Mouse (Mus musculus) layer of hippocampus, adult 6 months (tissue): ENCODE data around the gene Mtcl1. TPM values are rescaled to one million over a fixed set of nuclear protein-coding genes. Genes with fewer than 3 reads are reported as not detected.

Source experiments
- long read RNA-seq, 2 experiments: library from polyadenylated mRNA; unstranded; transcript quantifications; one replicate each; pipeline ENCODE4 v2.0.0; 2019 to 2020
- polyA plus RNA-seq: library from polyadenylated mRNA; unstranded; fragments of <200 nt; fragmentation: Nextera tagmentation; gene quantifications from 2 replicates; pipeline ENCODE4 v1.2.3, GENCODE M21; 2021

Mtcl1 gene
- polyA plus RNA-seq: 3.7 and 4.0 TPM in 2 replicates
- long read RNA-seq, experiment 1, partial matches to known transcripts: 10 of 10 reads
- long read RNA-seq, experiment 1, other reads (novel, unspliced or antisense): 0 of 10 reads
- long read RNA-seq, experiment 2, partial matches to known transcripts: 24 of 30 reads
- long read RNA-seq, experiment 2, other reads (novel, unspliced or antisense): 6 of 30 reads

DNA sequence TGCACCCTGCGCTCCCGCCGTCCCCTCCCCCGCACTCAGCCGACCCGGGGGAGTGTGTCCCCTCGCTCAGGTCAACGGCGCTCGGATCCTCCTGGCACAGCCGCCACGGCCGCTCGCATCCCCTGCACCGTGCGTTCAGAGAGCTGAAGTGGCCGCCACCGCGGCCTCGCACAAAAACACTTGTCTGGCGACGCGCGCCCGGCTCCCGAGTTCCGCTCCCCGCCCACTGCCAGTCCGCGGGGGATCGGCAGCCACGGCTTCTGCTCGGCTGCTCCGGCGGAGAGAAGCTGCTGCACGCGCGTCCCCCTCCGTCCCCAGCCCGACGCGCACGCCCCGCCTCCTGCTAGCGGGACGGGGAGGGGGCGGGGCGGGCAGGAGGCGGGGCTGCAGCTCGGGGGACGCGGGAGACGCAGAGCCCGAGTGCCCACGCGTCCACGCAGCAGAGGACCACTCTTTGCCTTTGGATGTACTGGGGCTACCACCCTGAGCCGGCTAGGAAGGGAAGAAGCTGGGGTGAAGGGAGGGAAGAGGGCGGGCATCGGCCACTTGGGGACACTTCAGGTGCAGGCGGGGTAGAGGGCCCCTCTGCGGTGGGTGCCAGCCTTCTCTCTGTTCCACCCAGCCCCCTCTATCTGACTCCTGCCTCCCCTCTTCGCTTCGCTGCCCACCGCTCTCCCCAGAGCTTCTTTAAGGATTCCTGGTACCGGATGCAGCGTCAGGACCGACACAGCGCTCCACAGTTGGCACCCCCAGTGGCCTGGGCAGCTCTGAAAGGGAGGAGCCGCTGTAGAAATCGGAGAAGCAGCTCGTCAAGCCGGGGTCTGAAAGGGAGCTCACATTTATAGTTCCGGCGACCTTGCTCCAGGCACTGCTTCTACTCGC, at the start of gene Mtcl1:
Gene Mtcl1, minus strand, starts transcription at position 291 of the 882 bp plus-strand sequence.

Other genes starting within 250 kb of the Mtcl1 start
- 17.6 and 24.7 TPM in 2 replicates for gene Rab12, start 70.0 kb upstream of the Mtcl1 start, polyA plus RNA-seq
- gene Themis3, start 144.9 kb upstream of the Mtcl1 start, polyA plus RNA-seq: not detected in 2 replicates